Mouse (Mus musculus) olfactory bulb, adult 2 months (tissue): ENCODE results near the gene Cnnm3. TPM values are rescaled to one million over a fixed set of nuclear protein-coding genes. Genes with fewer than 3 reads are reported as not detected.

ENCODE experiments used
- H3K27ac ChIP-seq: fragments of 200-500 bp; 2 replicates; pipeline ENCODE4 v1.5.1; 2012; ENCODE audit warnings: low read depth, low read length; ENCODE audit not compliant: insufficient read depth
- H3K4me1 ChIP-seq: fragments of 200-500 bp; 2 replicates; pipeline ENCODE4 v1.6.1; 2012; ENCODE audit warnings: low read length; ENCODE audit not compliant: control insufficient read depth, insufficient read depth
- H3K4me3 ChIP-seq: fragments of 200-500 bp; 2 replicates; pipeline ENCODE4 v1.5.1; 2012; ENCODE audit warnings: mild to moderate bottlenecking, low read depth, low read length, moderate library complexity; ENCODE audit not compliant: insufficient read depth
- CTCF ChIP-seq: fragments of 200-500 bp; IDR thresholded peaks from 2 replicates; pipeline ENCODE4 v1.5.1; 2012; ENCODE audit warnings: low read depth, mild to moderate bottlenecking, low read length, moderate library complexity; ENCODE audit not compliant: insufficient read depth
- POLR2A ChIP-seq: fragments of 200-500 bp; IDR thresholded peaks from 2 replicates; pipeline ENCODE4 v1.6.1; 2012; ENCODE audit warnings: mild to moderate bottlenecking, low read depth, low read length, moderate library complexity; ENCODE audit not compliant: insufficient read depth
- WGBS: fragments of 180-500 bp; shearing (Covaris S2); methylation state at CpG from one replicate; pipeline ENCODE4 v1.1.7; 2018; 5-methylcytosine and 5-hydroxymethylcytosine counted together
- polyA plus RNA-seq: library from polyadenylated mRNA; stranded (reverse); fragments of >200 nt; gene quantifications from 2 replicates; pipeline ENCODE4 v1.2.4, GENCODE M21; 2012; ENCODE audit warnings: low replicate concordance; ENCODE audit not compliant: missing spikeins, insufficient read depth, insufficient read length

Gene Cnnm3
- polyA plus RNA-seq, 1 experiment: not detected

DNA sequence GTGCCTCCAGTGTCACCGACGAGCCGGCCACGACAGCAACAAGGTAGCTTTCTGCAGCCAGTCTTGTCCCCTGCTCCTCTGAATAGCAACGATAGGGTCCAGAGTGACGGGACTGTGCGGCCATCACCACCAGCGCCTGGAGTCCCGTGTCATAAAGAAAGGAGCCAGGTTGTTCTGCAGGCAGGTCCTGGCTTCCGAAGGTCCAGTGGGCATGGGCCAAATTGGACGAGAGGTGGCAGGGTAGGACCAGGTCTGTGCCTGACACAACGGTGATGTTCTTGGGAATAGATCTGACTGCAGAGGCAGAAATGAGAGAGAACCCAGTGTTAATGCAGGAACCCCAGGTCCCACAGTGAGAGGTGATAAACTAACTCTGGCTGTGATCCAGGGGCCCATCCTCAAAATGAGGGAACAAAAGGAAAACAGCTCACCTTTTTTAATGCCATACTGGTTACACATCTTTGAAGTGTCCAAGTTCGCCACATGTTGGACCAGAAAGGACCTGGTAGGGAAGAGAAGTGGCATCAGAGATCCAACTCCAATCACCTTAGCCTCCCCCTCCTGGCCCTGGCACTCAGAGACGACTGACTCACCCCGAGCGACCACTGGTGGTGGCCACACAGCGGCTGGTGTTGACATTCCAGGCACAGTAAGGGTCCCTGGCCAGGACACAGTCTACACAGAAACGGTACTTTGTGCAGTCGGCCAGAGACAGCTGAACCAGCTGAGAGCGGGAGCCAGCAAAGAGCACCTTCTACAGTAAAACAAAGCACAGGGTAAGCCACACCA is 38.6 kb downstream of the Cnnm3 start:
- TF ChIP-seq CTCF (no peak), POLR2A (no peak)
- Histone ChIP-seq H3K27ac (no peak overlapping the region), H3K4me1 (peaks cover 16% of the 10 kb centered on the region), H3K4me3 (no peak overlapping the region)
- 84% methylated on average over 20 of the region's 20 CpGs for WGBS

DNA sequence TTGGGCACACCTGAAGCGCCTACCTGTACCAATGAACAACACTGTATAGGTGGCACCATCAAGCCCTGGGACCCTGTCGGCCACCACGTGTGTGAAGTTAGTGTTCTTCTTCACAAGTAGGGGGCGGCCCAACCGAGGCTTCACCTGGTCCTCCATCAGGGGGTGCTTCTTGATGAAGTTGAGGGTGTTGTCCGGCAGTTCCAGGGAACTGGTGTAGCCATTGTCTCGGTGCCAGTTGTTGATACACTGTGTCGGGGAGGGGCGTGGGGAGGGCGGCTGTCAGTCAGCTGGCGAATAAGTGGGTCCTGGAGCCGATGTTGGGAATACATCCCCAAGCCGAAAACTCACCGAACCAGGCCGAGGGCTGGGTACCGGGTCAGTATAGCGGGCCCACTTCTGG is 40.2 kb downstream of the Cnnm3 start:
- H3K4me1 ChIP-seq: peaks cover 23% of the 10 kb centered on the region
- H3K4me3 ChIP-seq: no peak overlapping the region
- H3K27ac ChIP-seq: no peak overlapping the region
- WGBS: 87% methylated on average over 17 of the region's 17 CpGs
- TF ChIP-seq POLR2A (no peak), CTCF (no peak)

DNA sequence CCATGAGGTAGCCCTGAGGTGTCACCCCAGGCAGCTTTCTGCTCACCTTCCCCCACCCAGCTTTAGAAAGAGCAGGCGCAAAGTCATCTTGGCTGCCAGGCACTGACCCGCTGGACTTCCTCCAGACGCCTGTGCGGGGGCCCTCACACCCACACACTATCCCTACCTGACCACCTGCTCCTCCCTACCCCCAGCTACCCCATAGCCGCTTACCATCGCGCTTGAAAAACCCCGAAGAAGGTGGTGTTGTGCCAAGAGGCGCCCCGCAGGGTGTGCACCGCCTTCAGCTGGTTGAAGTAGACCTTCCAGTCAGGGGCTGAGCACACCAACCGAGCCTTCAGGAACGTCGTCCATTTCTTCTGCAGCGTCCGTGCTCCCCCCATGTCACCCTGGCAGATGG is 40.8 kb downstream of the Cnnm3 start:
- H3K27ac ChIP-seq: no peak overlapping the region
- 82% methylated on average over 16 of the region's 16 CpGs for WGBS
- no peak overlapping the region for H3K4me3 ChIP-seq
- peaks cover 20% of the 10 kb centered on the region for H3K4me1 ChIP-seq
- TF ChIP-seq CTCF: no peak
- TF ChIP-seq POLR2A: no peak

DNA sequence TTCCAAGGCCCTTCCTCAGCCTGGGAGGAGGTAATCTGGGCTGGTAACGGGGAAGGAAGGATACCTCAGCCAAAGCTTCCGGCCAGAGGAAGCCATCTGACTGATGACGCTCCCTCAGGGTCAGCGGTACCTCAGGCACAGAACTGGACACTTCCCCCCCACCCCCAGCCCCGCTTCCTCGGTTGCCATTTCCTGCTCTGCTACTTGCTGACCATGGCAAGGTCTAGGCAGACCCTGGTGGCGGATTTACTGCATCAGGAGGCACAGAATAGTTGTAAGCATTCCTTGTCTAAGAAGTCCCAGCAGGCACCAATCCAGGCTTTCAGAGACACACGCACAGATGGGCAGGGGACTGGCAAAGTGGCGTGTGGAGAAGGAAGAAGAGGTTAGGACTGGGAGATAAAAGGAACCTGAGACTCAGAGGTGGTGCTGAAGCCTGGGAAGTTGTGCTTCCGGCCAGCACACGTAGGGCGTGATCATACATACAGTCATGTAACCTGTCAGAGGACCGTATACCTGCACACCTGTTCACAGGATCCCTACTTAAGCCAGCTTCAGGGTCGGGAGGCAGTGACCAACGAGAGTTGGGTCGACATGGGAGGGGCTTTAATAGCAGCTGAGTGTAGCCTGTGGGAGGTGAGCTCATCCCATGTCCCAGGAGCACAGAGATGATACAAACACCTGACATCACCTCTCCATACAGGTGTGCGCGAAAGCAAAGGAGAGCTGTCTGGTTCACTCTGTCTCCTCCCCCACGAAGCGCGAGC is 43.1 kb downstream of the Cnnm3 start:
- no peak overlapping the region for H3K27ac ChIP-seq
- WGBS: 82% methylated on average over 21 of the region's 21 CpGs
- no peak overlapping the region for H3K4me3 ChIP-seq
- TF ChIP-seq CTCF: no peak
- TF ChIP-seq POLR2A: no peak
- peaks cover 24% of the 10 kb centered on the region for H3K4me1 ChIP-seq

DNA sequence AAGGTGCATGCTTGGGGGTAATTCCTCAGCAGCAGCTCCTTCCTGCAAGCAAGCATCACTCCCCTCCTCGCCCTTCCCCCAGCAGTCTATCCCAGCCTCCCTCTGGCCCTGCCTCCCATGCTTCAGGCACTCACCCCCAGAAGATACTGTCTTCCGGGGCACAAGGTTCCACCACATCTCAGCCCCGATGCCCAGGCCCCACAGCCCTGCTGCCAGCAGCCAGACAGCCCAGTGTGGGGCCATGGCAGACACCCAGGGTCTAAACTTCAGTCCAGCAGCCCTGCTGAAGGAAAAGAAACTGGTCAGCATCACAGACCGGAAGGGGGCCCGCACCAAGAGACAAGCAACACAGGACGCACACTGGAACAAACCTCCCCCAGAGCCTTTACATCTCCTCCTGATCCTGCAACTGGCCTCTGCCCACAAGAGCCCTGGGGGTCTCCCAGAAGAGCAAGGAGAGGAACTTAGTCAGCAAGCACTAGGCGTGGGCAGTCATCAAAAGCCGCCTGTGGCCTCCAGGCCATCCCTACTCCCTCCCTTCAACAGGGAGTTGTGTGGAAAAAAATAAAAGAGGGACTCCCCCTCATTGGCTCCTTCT is 44.2 kb downstream of the Cnnm3 start:
- TF ChIP-seq POLR2A (no peak), CTCF (no peak)

DNA sequence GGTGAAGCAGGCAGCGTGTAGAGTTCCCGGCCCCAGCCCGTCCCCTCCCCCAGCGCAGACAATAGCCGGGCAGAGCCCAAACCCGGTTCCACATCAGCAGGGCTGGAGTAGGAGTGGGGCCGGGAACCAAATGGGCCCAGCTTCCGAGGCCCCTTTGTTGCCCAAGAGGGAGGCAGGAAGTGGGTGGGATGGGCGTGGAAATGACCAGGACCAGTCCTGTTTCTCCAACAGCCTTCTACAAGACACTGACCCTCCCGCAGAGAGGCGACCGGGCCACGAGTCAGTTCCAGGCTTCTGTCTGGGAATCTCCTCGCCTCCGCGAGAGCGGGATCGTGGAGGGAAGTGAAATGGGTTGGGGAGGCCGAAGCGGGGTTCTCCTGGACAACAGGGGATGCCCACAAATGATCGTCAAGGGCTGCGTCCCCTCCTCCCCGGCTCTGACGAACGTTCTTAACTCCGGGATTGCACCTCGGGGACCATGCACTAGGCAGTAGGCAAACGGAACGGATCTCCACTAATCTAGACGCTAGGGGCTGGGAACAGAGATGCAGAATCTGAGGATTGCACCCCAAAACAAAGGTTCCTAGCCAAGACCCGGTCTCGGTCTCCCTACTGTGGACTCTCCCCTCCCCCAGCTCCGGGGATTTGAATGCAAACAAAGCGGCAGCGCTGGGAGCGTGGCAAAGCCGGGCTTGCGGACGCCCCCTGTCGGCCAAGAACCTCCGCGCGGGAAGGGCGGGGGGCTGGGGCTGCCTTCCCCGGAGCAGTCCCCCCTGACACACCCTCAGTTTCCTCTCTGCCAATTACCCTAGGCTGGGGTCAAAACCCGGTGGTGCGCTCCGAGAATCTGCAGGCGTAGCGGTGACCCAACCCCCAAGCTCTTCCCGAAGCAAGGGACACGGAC is 45.1 kb downstream of the Cnnm3 start:
- H3K4me3 ChIP-seq: peak overlapping the region; percentile 83
- WGBS: under 1% methylated on average over 52 of the region's 52 CpGs
- TF ChIP-seq POLR2A (no peak), CTCF (peak; percentile 88)
- H3K27ac ChIP-seq: peak overlapping the region; percentile 86
- H3K4me1 ChIP-seq: peaks cover 24% of the 10 kb centered on the region

More for the DNA sequence above, 44.2 kb downstream of the Cnnm3 start:
- Histone ChIP-seq H3K4me1 (peaks cover 24% of the 10 kb centered on the region), H3K27ac (peak overlapping the region; percentile 86; the same call in 1 of the 2 replicates), H3K4me3 (peak overlapping the region; percentile 83)
- WGBS: 23% methylated on average over 8 of the region's 8 CpGs

DNA sequence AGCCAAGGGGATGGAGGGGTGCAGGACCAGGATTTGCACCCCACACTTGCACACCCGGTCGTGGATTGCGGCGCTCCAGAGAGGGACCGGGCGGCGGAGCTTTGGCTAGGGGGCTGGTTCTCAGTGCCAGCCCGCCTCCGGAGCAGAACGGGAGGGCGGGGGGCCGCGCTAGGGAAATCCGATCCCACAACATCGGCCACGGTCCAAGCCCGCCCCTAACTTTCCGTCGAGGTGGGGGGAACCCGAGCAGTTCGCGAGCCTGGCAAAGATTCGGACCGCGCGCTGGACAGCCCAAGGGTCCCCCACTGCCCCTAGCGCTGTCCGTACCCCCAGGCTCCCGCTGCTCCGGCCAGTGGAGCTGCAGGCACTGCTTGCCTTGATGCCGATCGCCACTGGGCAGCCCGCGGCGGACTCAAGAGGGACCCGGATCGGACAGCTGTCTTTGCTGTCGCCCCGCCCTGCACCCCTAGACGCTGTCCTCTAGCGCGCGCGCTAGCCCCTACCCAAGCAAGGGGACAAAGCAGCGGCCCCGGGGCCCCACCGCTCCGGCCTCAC is 45.9 kb downstream of the Cnnm3 start:
- peak overlapping the region; percentile 86 for H3K27ac ChIP-seq
- TF ChIP-seq POLR2A: no peak
- TF ChIP-seq CTCF: no peak
- 0% methylated on average over 48 of the region's 48 CpGs for WGBS
- peaks cover 24% of the 10 kb centered on the region for H3K4me1 ChIP-seq
- peak overlapping the region; percentile 83 for H3K4me3 ChIP-seq
